Mouse (Mus musculus): ENCODE measurements around the gene Nvl. TPM values are rescaled to one million over a fixed set of nuclear protein-coding genes. Genes with fewer than 3 reads are reported as not detected.

Gene Nvl
- polyA plus RNA-seq, 1 experiment from 2014 or later = 42.6 TPM

- no peaks in the 10 kb centered on the region for H3K27me3 ChIP-seq (ENCODE audit: low read depth, poor library complexity, severe bottlenecking)
- H3K4me1 ChIP-seq = peaks cover 34% of the 10 kb centered on the region
- WGBS = 0% methylated on average over 12 of the region's 12 CpGs
- H3K9me3 ChIP-seq (replicated peaks) = no peaks in the 10 kb centered on the region
- H3K27ac ChIP-seq (replicated peaks) = peak overlapping the region; percentile 88
- peaks cover 36% of the 10 kb centered on the region for H3K36me3 ChIP-seq
- peak overlapping the region; percentile 86 for H3K4me3 ChIP-seq
- no peak for DNase-seq (ENCODE audit: low spot score)
Observed at GRCm38 (mm10) chr1:181143609-181143949, 425 bp downstream of the Nvl start.

GRCm38 (mm10) chr1:181138730-181139129 lies 5.3 kb downstream of the Nvl start:
- no peak overlapping the region for H3K4me3 ChIP-seq
- DNase-seq (ENCODE audit: low spot score) = no peak
- H3K36me3 ChIP-seq = peaks cover 82% of the 10 kb centered on the region
- no peaks in the 10 kb centered on the region for H3K27me3 ChIP-seq (ENCODE audit: low read depth, poor library complexity, severe bottlenecking)
- no peaks in the 10 kb centered on the region for H3K9me3 ChIP-seq (replicated peaks)
- H3K4me1 ChIP-seq = peaks cover 10% of the 10 kb centered on the region
- no peak overlapping the region for H3K27ac ChIP-seq (replicated peaks)
- WGBS = 93% methylated on average over 7 of the region's 7 CpGs

GRCm38 (mm10) chr1:181131915-181132314 lies 12.1 kb downstream of the Nvl start:
- no peaks in the 10 kb centered on the region for H3K4me1 ChIP-seq
- DNase-seq (ENCODE audit: low spot score) = no peak
- peaks cover 96% of the 10 kb centered on the region for H3K36me3 ChIP-seq
- no peak overlapping the region for H3K27ac ChIP-seq (replicated peaks)
- 94% methylated on average over 6 of the region's 6 CpGs for WGBS
- no peaks in the 10 kb centered on the region for H3K9me3 ChIP-seq (replicated peaks)
- H3K4me3 ChIP-seq = no peak overlapping the region
- no peaks in the 10 kb centered on the region for H3K27me3 ChIP-seq (ENCODE audit: low read depth, poor library complexity, severe bottlenecking)

- 93% methylated on average over 9 of the region's 9 CpGs for WGBS
- DNase-seq (ENCODE audit: low spot score) = no peak
- Histone ChIP-seq H3K4me3 (no peak overlapping the region), H3K27me3 (ENCODE audit: low read depth, poor library complexity, severe bottlenecking) (no peaks in the 10 kb centered on the region), H3K4me1 (no peaks in the 10 kb centered on the region), H3K36me3 (peaks cover 98% of the 10 kb centered on the region), H3K27ac (replicated peaks) (no peak overlapping the region), H3K9me3 (replicated peaks) (no peaks in the 10 kb centered on the region)
Observed at GRCm38 (mm10) chr1:181126766-181127165, 17.2 kb downstream of the Nvl start.

- WGBS = 96% methylated on average over 3 of the region's 3 CpGs
- H3K27me3 ChIP-seq (ENCODE audit: low read depth, poor library complexity, severe bottlenecking) = no peaks in the 10 kb centered on the region
- no peak overlapping the region for H3K4me3 ChIP-seq
- H3K9me3 ChIP-seq (replicated peaks) = no peaks in the 10 kb centered on the region
- DNase-seq (ENCODE audit: low spot score) = no peak
- no peak overlapping the region for H3K27ac ChIP-seq (replicated peaks)
- no peaks in the 10 kb centered on the region for H3K4me1 ChIP-seq
- H3K36me3 ChIP-seq = peaks cover 99% of the 10 kb centered on the region
Observed at GRCm38 (mm10) chr1:181125916-181126315, 18.1 kb downstream of the Nvl start.

- Histone ChIP-seq H3K4me1 (no peaks in the 10 kb centered on the region), H3K27me3 (ENCODE audit: low read depth, poor library complexity, severe bottlenecking) (no peaks in the 10 kb centered on the region), H3K36me3 (peaks cover 99% of the 10 kb centered on the region), H3K27ac (replicated peaks) (no peak overlapping the region), H3K9me3 (replicated peaks) (no peaks in the 10 kb centered on the region), H3K4me3 (no peak overlapping the region)
- 94% methylated on average over 2 of the region's 2 CpGs for WGBS
- no peak for DNase-seq (ENCODE audit: low spot score)
Observed at GRCm38 (mm10) chr1:181124145-181124544, 19.9 kb downstream of the Nvl start.

- Histone ChIP-seq H3K36me3 (peaks cover 98% of the 10 kb centered on the region), H3K9me3 (replicated peaks) (no peaks in the 10 kb centered on the region)
- WGBS = 96% methylated on average over 4 of the region's 4 CpGs
Observed at GRCm38 (mm10) chr1:181117112-181117511, 26.9 kb downstream of the Nvl start.

GRCm38 (mm10) chr1:181090048-181090447 lies 54.0 kb downstream of the Nvl start:
- no peak overlapping the region for H3K4me3 ChIP-seq
- no peak overlapping the region for H3K27ac ChIP-seq (replicated peaks)
- peaks cover 45% of the 10 kb centered on the region for H3K36me3 ChIP-seq
- no peaks in the 10 kb centered on the region for H3K4me1 ChIP-seq
- no peaks in the 10 kb centered on the region for H3K27me3 ChIP-seq (ENCODE audit: low read depth, poor library complexity, severe bottlenecking)
- DNase-seq (ENCODE audit: low spot score) = no peak
- 80% methylated on average over 12 of the region's 12 CpGs for WGBS
- H3K9me3 ChIP-seq (replicated peaks) = no peaks in the 10 kb centered on the region

More at GRCm38 (mm10) chr1:181117112-181117511, 26.9 kb downstream of the Nvl start:
- DNase-seq (ENCODE audit: low spot score) = no peak
- no peaks in the 10 kb centered on the region for H3K27me3 ChIP-seq (ENCODE audit: low read depth, poor library complexity, severe bottlenecking)
- H3K27ac ChIP-seq (replicated peaks) = no peak overlapping the region
- no peak overlapping the region for H3K4me3 ChIP-seq
- no peaks in the 10 kb centered on the region for H3K4me1 ChIP-seq

GRCm38 (mm10) chr1:181084021-181084420 lies 60.0 kb downstream of the Nvl start:
- DNase-seq (ENCODE audit: low spot score) = no peak
- H3K36me3 ChIP-seq = no peaks in the 10 kb centered on the region
- H3K9me3 ChIP-seq (replicated peaks) = no peaks in the 10 kb centered on the region
- no peaks in the 10 kb centered on the region for H3K4me1 ChIP-seq
- H3K4me3 ChIP-seq = no peak overlapping the region
- WGBS = 43% methylated on average over 2 of the region's 2 CpGs
- no peaks in the 10 kb centered on the region for H3K27me3 ChIP-seq (ENCODE audit: low read depth, poor library complexity, severe bottlenecking)
- H3K27ac ChIP-seq (replicated peaks) = no peak overlapping the region

GRCm38 (mm10) chr1:181073075-181073474 lies 70.9 kb downstream of the Nvl start:
- Histone ChIP-seq H3K36me3 (no peaks in the 10 kb centered on the region), H3K27ac (replicated peaks) (no peak overlapping the region), H3K4me3 (no peak overlapping the region), H3K27me3 (ENCODE audit: low read depth, poor library complexity, severe bottlenecking) (no peaks in the 10 kb centered on the region), H3K4me1 (0 out of 2 replicates have a peak, but pooled peaks cover 3% of the 10 kb centered on the region), H3K9me3 (replicated peaks) (no peaks in the 10 kb centered on the region)
- WGBS = 56% methylated on average over 5 of the region's 5 CpGs
- no peak for DNase-seq (ENCODE audit: low spot score)

GRCm38 (mm10) chr1:181069671-181070070 lies 74.3 kb downstream of the Nvl start:
- DNase-seq (ENCODE audit: low spot score) = no peak
- Histone ChIP-seq H3K27ac (replicated peaks) (no peak overlapping the region), H3K4me1 (0 out of 2 replicates have a peak, but pooled peaks cover 3% of the 10 kb centered on the region), H3K4me3 (no peak overlapping the region), H3K27me3 (ENCODE audit: low read depth, poor library complexity, severe bottlenecking) (no peaks in the 10 kb centered on the region), H3K9me3 (replicated peaks) (no peaks in the 10 kb centered on the region), H3K36me3 (no peaks in the 10 kb centered on the region)
- 75% methylated on average over 11 of the region's 11 CpGs for WGBS

- no peaks in the 10 kb centered on the region for H3K27me3 ChIP-seq (ENCODE audit: low read depth, poor library complexity, severe bottlenecking)
- H3K4me1 ChIP-seq = 0 out of 2 replicates have a peak, but pooled peaks cover 3% of the 10 kb centered on the region
- H3K4me3 ChIP-seq = no peak overlapping the region
- no peaks in the 10 kb centered on the region for H3K9me3 ChIP-seq (replicated peaks)
- no peaks in the 10 kb centered on the region for H3K36me3 ChIP-seq
- 70% methylated on average over 1 of the region's 1 CpGs for WGBS
- H3K27ac ChIP-seq (replicated peaks) = no peak overlapping the region
- DNase-seq (ENCODE audit: low spot score) = no peak
Observed at GRCm38 (mm10) chr1:181068344-181068743, 75.7 kb downstream of the Nvl start.

- H3K27ac ChIP-seq (replicated peaks) = no peak overlapping the region
- no peaks in the 10 kb centered on the region for H3K27me3 ChIP-seq (ENCODE audit: low read depth, poor library complexity, severe bottlenecking)
- no peak for DNase-seq (ENCODE audit: low spot score)
- H3K9me3 ChIP-seq (replicated peaks) = no peaks in the 10 kb centered on the region
- 89% methylated on average over 6 of the region's 6 CpGs for WGBS
- 0 out of 2 replicates have a peak, but pooled peaks cover 3% of the 10 kb centered on the region for H3K4me1 ChIP-seq
- H3K36me3 ChIP-seq = no peaks in the 10 kb centered on the region
- H3K4me3 ChIP-seq = no peak overlapping the region
Observed at GRCm38 (mm10) chr1:181064648-181065047, 79.4 kb downstream of the Nvl start.

GRCm38 (mm10) chr1:181063991-181064390 lies 80.0 kb downstream of the Nvl start:
- Histone ChIP-seq H3K4me3 (no peak overlapping the region), H3K4me1 (0 out of 2 replicates have a peak, but pooled peaks cover 3% of the 10 kb centered on the region), H3K27ac (replicated peaks) (no peak overlapping the region), H3K36me3 (no peaks in the 10 kb centered on the region), H3K9me3 (replicated peaks) (no peaks in the 10 kb centered on the region), H3K27me3 (ENCODE audit: low read depth, poor library complexity, severe bottlenecking) (no peaks in the 10 kb centered on the region)
- 81% methylated on average over 2 of the region's 2 CpGs for WGBS
- no peak for DNase-seq (ENCODE audit: low spot score)

All from midbrain, embryonic 10.5 days (tissue).